Mouse (Mus musculus) forebrain, postnatal 0 days (tissue): ENCODE data around the gene Uqcr11. TPM values are rescaled to one million over a fixed set of nuclear protein-coding genes. Genes with fewer than 3 reads are reported as not detected.

ENCODE experiments used
- ATAC-seq: fragments of 200-750 bp; cut with Nextera tagmentation; 2 replicates; pipeline ENCODE4 v1.8.0; 2017; ENCODE audit warnings: mild to moderate bottlenecking, moderate library complexity
- DNase-seq: peaks from one replicate; pipeline ENCODE4 v3.0.0-alpha.2; 2015
- H3K27ac ChIP-seq: fragments of 300-500 bp; sonication (generic); 2 replicates; pipeline ENCODE4 v1.5.1; 2014; ENCODE audit warnings: low read depth, mild to moderate bottlenecking, antibody characterized with exemption, low read length, moderate library complexity, mixed read lengths
- H3K27me3 ChIP-seq: fragments of 300-500 bp; sonication (generic); 2 replicates; pipeline ENCODE4 v1.6.1; 2014; ENCODE audit warnings: mild to moderate bottlenecking, low read length, mixed read lengths; ENCODE audit not compliant: insufficient read depth
- H3K36me3 ChIP-seq: fragments of 300-500 bp; sonication (generic); 2 replicates; pipeline ENCODE4 v1.6.1; 2014; ENCODE audit warnings: mild to moderate bottlenecking, moderate library complexity; ENCODE audit not compliant: insufficient read depth
- H3K4me1 ChIP-seq: fragments of 300-500 bp; sonication (generic); 2 replicates; pipeline ENCODE4 v1.6.1; 2014; ENCODE audit warnings: antibody characterized with exemption; ENCODE audit not compliant: insufficient read depth
- H3K4me2 ChIP-seq: fragments of 300-500 bp; sonication (generic); 2 replicates; pipeline ENCODE4 v1.6.1; 2014; ENCODE audit warnings: low read depth, mild to moderate bottlenecking, moderate library complexity
- H3K4me3 ChIP-seq: fragments of 300-500 bp; sonication (generic); 2 replicates; pipeline ENCODE4 v1.5.1; 2014; ENCODE audit warnings: low read depth, low read length, mixed read lengths
- H3K9ac ChIP-seq: fragments of 300-500 bp; sonication (generic); 2 replicates; pipeline ENCODE4 v1.6.1; 2014; ENCODE audit warnings: mild to moderate bottlenecking
- H3K9me3 ChIP-seq: fragments of 300-500 bp; sonication (generic); 2 replicates; pipeline ENCODE4 v1.6.1; 2016; ENCODE audit warnings: low read length
- CTCF ChIP-seq: sonication (generic); IDR thresholded peaks from 2 replicates; pipeline ENCODE4 v1.5.1; 2016; ENCODE audit warnings: antibody characterized with exemption, control low read depth, low read depth
- WGBS: fragments of 180-500 bp; shearing (Covaris S2); extraction: QIAGEN DNeasy Blood & Tissue Kit; methylation state at CpG from one replicate; pipeline ENCODE4 v1.1.7; 2014; 5-methylcytosine and 5-hydroxymethylcytosine counted together
- polyA plus RNA-seq: library from polyadenylated mRNA; unstranded; fragments of >200 nt; fragmentation: Nextera tagmentation; extraction: Ambion mirVana; gene quantifications from 2 replicates; pipeline ENCODE4 v1.2.1, GENCODE M21; 2015
- total RNA-seq: library from RNA; depleted of rRNA; stranded (reverse); fragments of >200 nt; gene quantifications from 2 replicates; pipeline ENCODE4 v1.2.3, GENCODE M21; 2014

The Uqcr11 gene
- total and polyA plus RNA-seq, 2 experiments from 2014 or later, result 230 to 688 TPM

- Histone ChIP-seq H3K27ac (no peak overlapping the region), H3K4me1 (peaks cover 13% of the 10 kb centered on the region; the same call in 1 of the 2 replicates), H3K27me3 (no peaks in the 10 kb centered on the region), H3K4me3 (peak overlapping the region; percentile 93), H3K36me3 (peaks cover 32% of the 10 kb centered on the region), H3K4me2 (peak overlapping the region; percentile 70), H3K9me3 (no peaks in the 10 kb centered on the region), H3K9ac (peak overlapping the region; percentile 90; the same call in 1 of the 2 replicates)
- 13% methylated on average over 16 of the region's 16 CpGs for WGBS
- TF ChIP-seq CTCF, result no peak
- DNase-seq, result no peak
- no peak for ATAC-seq
These were observed 25.1 kb upstream of the Uqcr11 start for GRCm38 (mm10) chr10:80431570-80432386.

DNA sequence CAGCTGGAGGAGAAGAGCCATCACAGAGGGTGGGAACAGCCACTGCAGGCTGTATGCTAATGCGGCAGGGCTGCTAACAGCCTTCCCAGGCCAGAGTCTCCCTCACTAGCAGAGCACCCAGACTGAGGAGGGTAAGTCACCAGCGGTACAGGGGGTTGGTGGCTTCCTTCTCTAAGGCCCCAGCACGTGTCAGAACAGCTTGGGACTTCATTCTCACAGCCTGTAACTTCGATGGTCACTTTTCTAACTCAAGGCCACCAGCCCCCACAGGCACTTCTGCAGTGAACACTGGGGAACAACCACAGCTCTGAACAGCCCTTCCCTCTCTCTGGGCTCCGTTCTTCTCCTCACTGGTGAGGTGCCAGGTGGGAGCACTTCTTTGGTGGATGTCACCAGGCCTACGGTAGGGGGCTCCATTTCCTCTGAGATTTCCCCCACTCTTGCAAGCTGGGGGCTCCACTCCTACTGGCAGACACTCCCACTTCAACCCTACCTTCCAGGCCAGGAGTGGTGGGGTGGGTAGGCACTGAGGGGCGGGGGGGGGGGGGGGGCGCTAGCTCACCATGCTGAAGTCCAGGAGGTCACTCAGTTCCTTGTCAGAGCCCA is 23.8 kb upstream of the Uqcr11 start:
- Histone ChIP-seq H3K4me1 (peaks cover 13% of the 10 kb centered on the region; the same call in 1 of the 2 replicates), H3K9ac (no peak overlapping the region), H3K27ac (no peak overlapping the region), H3K36me3 (peaks cover 41% of the 10 kb centered on the region), H3K4me3 (no peak overlapping the region), H3K4me2 (no peak overlapping the region), H3K27me3 (no peaks in the 10 kb centered on the region), H3K9me3 (no peaks in the 10 kb centered on the region)
- ATAC-seq (no peak), DNase-seq (no peak)
- 63% methylated on average over 7 of the region's 8 CpGs for WGBS
- TF ChIP-seq CTCF, result 0 out of 2 replicates have a peak, but pooled peaks have one; percentile 4

GRCm38 (mm10) chr10:80429800-80430199 is 23.2 kb upstream of the Uqcr11 start:
- peaks cover 13% of the 10 kb centered on the region; the same call in 1 of the 2 replicates for H3K4me1 ChIP-seq
- TF ChIP-seq CTCF, result no peak
- ATAC-seq (no peak), DNase-seq (no peak)
- no peak overlapping the region for H3K4me3 ChIP-seq
- H3K9ac ChIP-seq, result no peak overlapping the region
- H3K27me3 ChIP-seq, result no peaks in the 10 kb centered on the region
- H3K36me3 ChIP-seq, result peaks cover 47% of the 10 kb centered on the region
- WGBS, result 86% methylated on average over 8 of the region's 8 CpGs
- H3K4me2 ChIP-seq, result no peak overlapping the region
- H3K27ac ChIP-seq, result no peak overlapping the region
- H3K9me3 ChIP-seq, result no peaks in the 10 kb centered on the region

DNA sequence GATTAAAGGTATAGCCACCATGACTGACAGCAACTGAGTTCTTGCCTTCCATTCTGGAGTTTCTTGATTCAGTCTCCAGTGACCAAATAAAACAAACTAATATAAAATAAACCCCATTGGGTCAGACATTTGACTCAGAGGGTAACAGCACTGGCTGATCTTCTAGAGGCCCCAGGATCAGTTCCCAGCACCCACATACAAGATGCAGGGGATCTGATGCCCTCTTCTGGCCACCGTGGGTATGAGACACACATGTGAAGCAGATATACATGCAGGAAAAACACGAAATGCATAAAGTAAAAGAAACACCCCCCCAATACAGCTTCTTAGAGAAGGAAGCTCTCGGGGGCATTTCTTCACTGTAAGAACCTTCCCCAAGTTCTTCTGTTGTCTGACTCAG is 18.4 kb upstream of the Uqcr11 start:
- Histone ChIP-seq H3K9me3 (no peaks in the 10 kb centered on the region), H3K9ac (no peak overlapping the region), H3K4me2 (no peak overlapping the region), H3K4me1 (no peaks in the 10 kb centered on the region), H3K27ac (no peak overlapping the region), H3K4me3 (no peak overlapping the region), H3K36me3 (peaks cover 60% of the 10 kb centered on the region), H3K27me3 (no peaks in the 10 kb centered on the region)
- 92% methylated on average over 3 of the region's 3 CpGs for WGBS
- ATAC-seq (no peak), DNase-seq (no peak)
- no peak for TF ChIP-seq CTCF

DNA sequence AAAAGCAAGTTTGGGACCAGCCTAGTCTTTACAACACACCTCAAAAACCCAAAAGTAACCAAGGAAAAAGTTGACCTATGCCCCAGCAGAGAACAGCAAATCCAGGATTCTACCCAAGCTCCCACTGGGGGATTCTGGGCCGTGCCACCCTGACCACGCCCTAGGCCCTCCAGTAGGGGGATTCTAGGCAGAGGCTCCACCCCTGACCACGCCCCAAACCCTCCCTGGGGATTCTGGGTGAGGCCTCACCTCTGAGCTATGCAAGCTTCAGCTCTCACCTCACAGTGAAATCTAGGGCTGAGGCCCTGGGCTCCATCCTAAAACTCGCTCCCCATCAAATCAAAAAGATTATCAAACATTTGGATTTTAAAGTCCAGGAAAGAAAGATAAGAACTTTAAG is 16.9 kb upstream of the Uqcr11 start:
- Histone ChIP-seq H3K36me3 (peaks cover 64% of the 10 kb centered on the region), H3K9ac (no peak overlapping the region), H3K27ac (no peak overlapping the region), H3K4me3 (no peak overlapping the region), H3K4me2 (no peak overlapping the region), H3K27me3 (no peaks in the 10 kb centered on the region), H3K9me3 (no peaks in the 10 kb centered on the region), H3K4me1 (no peaks in the 10 kb centered on the region)
- 57% methylated on average over 4 of the region's 4 CpGs for WGBS
- ATAC-seq, result no peak
- TF ChIP-seq CTCF, result no peak
- no peak for DNase-seq

- Histone ChIP-seq H3K4me2 (no peak overlapping the region), H3K36me3 (peaks cover 66% of the 10 kb centered on the region), H3K4me3 (no peak overlapping the region), H3K9me3 (no peaks in the 10 kb centered on the region), H3K27ac (peak overlapping the region; percentile 57), H3K4me1 (no peaks in the 10 kb centered on the region), H3K9ac (peak overlapping the region; percentile 22; the same call in 1 of the 2 replicates), H3K27me3 (no peaks in the 10 kb centered on the region)
- ATAC-seq, result peak; percentile 52; the same call in 1 of the 2 replicates
- no peak for DNase-seq
- no peak for TF ChIP-seq CTCF
- WGBS, result 66% methylated on average over 9 of the region's 9 CpGs
These were observed 15.2 kb upstream of the Uqcr11 start for GRCm38 (mm10) chr10:80421651-80422472.
